ENCODE assay signal across 11 mouse cellular contexts in genomic region chr10:13108021-13108548, GRCm38 (mm10). TPM values are rescaled to one million over a fixed set of nuclear protein-coding genes. Genes with fewer than 3 reads are reported as not detected.
DNase-seq lines count a peak whose midpoint lies in the region; ATAC-seq lines count a peak whose summit lies in the region.
"Had no signal": no experiment of that assay in that cellular context is flagged by ENCODE, and none has a peak within 500 bp of the region (broad histone marks: within the 10 kb centered on the region; RNA-seq: fewer than 3 reads in every experiment).

No protein-coding gene starts in this region.

- peak overlapping the region; percentile 73 for H3K27ac ChIP-seq in lung, embryonic 16.5 days (ENCODE audit: low read length)
- peak overlapping the region; percentile 70 for H3K27ac ChIP-seq in embryonic facial prominence, embryonic 14.5 days (replicated peaks; ENCODE audit: low read depth, low read length)
- peak overlapping the region; percentile 25; the same call in 1 of the 2 replicates for H3K27ac ChIP-seq in limb, embryonic 11.5 days (replicated peaks; ENCODE audit: low read depth, low read length)
- H3K27ac ChIP-seq in stomach, embryonic 16.5 days (ENCODE audit: low read length): peak overlapping the region; percentile 68

- H3K9ac ChIP-seq in lung, embryonic 16.5 days (ENCODE audit: low read length): no peak overlapping the region
- H3K9ac ChIP-seq in embryonic facial prominence, embryonic 14.5 days (ENCODE audit: low read depth, low read length): no peak overlapping the region
- H3K9ac ChIP-seq in limb, embryonic 11.5 days (ENCODE audit: low read length): no peak overlapping the region
- H3K9ac ChIP-seq in stomach, embryonic 16.5 days (ENCODE audit: low read length): no peak overlapping the region

- no peak overlapping the region for H3K4me2 ChIP-seq in lung, embryonic 16.5 days (ENCODE audit: low read depth, low read length)
- no peak overlapping the region for H3K4me2 ChIP-seq in embryonic facial prominence, embryonic 14.5 days (ENCODE audit: low read depth, low read length)
- no peak overlapping the region for H3K4me2 ChIP-seq in limb, embryonic 11.5 days (ENCODE audit: low read depth, severe bottlenecking)
- no peak overlapping the region for H3K4me2 ChIP-seq in stomach, embryonic 16.5 days (ENCODE audit: low read depth, low read length)

- H3K27me3 ChIP-seq in lung, embryonic 16.5 days (ENCODE audit: control insufficient read depth, insufficient read depth, low read depth, low read length): no peaks in the 10 kb centered on the region
- no peaks in the 10 kb centered on the region for H3K27me3 ChIP-seq in embryonic facial prominence, embryonic 14.5 days (replicated peaks; ENCODE audit: control insufficient read depth, insufficient read depth, low read length)
- no peaks in the 10 kb centered on the region for H3K27me3 ChIP-seq in limb, embryonic 11.5 days (ENCODE audit: control insufficient read depth, insufficient read depth, low read length)
- H3K27me3 ChIP-seq in stomach, embryonic 16.5 days (ENCODE audit: control insufficient read depth, insufficient read depth, low read length): no peaks in the 10 kb centered on the region

- H3K36me3 ChIP-seq in lung, embryonic 16.5 days (ENCODE audit: control insufficient read depth, insufficient read depth, low read length): no peaks in the 10 kb centered on the region
- peaks cover 14% of the 10 kb centered on the region; the same call in 1 of the 2 replicates for H3K36me3 ChIP-seq in embryonic facial prominence, embryonic 14.5 days (ENCODE audit: control insufficient read depth, insufficient read depth, low read length)
- H3K36me3 ChIP-seq in limb, embryonic 11.5 days (ENCODE audit: control insufficient read depth, insufficient read depth, low read length): no peaks in the 10 kb centered on the region
- no peaks in the 10 kb centered on the region for H3K36me3 ChIP-seq in stomach, embryonic 16.5 days (ENCODE audit: control insufficient read depth, insufficient read depth, low read length)

- DNase-seq in lung, adult 18-20 months: no peak
- DNase-seq in embryonic facial prominence, embryonic 14.5 days (ENCODE audit: low spot score): peak; percentile 38
- peak; percentile 52 for DNase-seq in limb, embryonic 11.5 days (ENCODE audit: low spot score)
- DNase-seq in left cerebral cortex, adult 9 months (ENCODE audit: low spot score in 2 of 2): no peak
- no peak for DNase-seq in gastrocnemius, adult 8-10 months (ENCODE audit: low spot score in 2 of 2)
- no peak for DNase-seq in frontal cortex, postnatal 25 days (ENCODE audit: low spot score in 2 of 2)
- DNase-seq: cerebellum, postnatal 10 days had no signal

- 0 out of 2 replicates have a peak, but pooled peaks have one; percentile 13 for ATAC-seq in lung, embryonic 16.5 days (ENCODE audit: low read depth)
- peak; percentile 41; the same call in 1 of the 2 replicates for ATAC-seq in embryonic facial prominence, embryonic 14.5 days (ENCODE audit: low read depth)
- ATAC-seq in limb, embryonic 11.5 days (ENCODE audit: insufficient number of reproducible peaks, low FRiP score, low TSS enrichment, low read depth): peak; percentile 37; the same call in 1 of the 2 replicates
- no peak for ATAC-seq in stomach, embryonic 16.5 days (ENCODE audit: insufficient read depth, low FRiP score)
- ATAC-seq: inflammation-experienced regulatory T-cells, adult 6 months had no signal

- no peaks in the 10 kb centered on the region for H3K9me3 ChIP-seq in lung, embryonic 16.5 days (ENCODE audit: control insufficient read depth, low read length)
- no peaks in the 10 kb centered on the region for H3K9me3 ChIP-seq in embryonic facial prominence, embryonic 14.5 days (ENCODE audit: control insufficient read depth, low read length)
- no peaks in the 10 kb centered on the region for H3K9me3 ChIP-seq in limb, embryonic 11.5 days (ENCODE audit: control insufficient read depth, low read length)
- H3K9me3 ChIP-seq in stomach, embryonic 16.5 days (replicated peaks; ENCODE audit: control insufficient read depth, low read length): no peaks in the 10 kb centered on the region

- 55% methylated on average over 7 of the region's 7 CpGs for WGBS in lung, embryonic 16.5 days
- WGBS in embryonic facial prominence, embryonic 14.5 days: 21% methylated on average over 7 of the region's 7 CpGs
- 19% methylated on average over 7 of the region's 7 CpGs for WGBS in limb, embryonic 11.5 days
- 35% methylated on average over 7 of the region's 7 CpGs for WGBS in stomach, embryonic 16.5 days

- no peak overlapping the region for H3K4me3 ChIP-seq in lung, embryonic 16.5 days (ENCODE audit: low read length)
- H3K4me3 ChIP-seq in embryonic facial prominence, embryonic 14.5 days (ENCODE audit: low read depth, low read length): no peak overlapping the region
- no peak overlapping the region for H3K4me3 ChIP-seq in limb, embryonic 11.5 days (ENCODE audit: low read depth, low read length)
- H3K4me3 ChIP-seq in stomach, embryonic 16.5 days (replicated peaks; ENCODE audit: low read length): no peak overlapping the region

- H3K4me1 ChIP-seq in lung, embryonic 16.5 days (replicated peaks; ENCODE audit: control insufficient read depth, insufficient read depth, low read length): peaks cover 8% of the 10 kb centered on the region; the same call in 1 of the 2 replicates
- peaks cover 2% of the 10 kb centered on the region; the same call in 1 of the 2 replicates for H3K4me1 ChIP-seq in embryonic facial prominence, embryonic 14.5 days (ENCODE audit: control insufficient read depth, insufficient read depth, low read length)
- no peaks in the 10 kb centered on the region for H3K4me1 ChIP-seq in limb, embryonic 11.5 days (ENCODE audit: control insufficient read depth, insufficient read depth, low read length)
- H3K4me1 ChIP-seq in stomach, embryonic 16.5 days (ENCODE audit: control insufficient read depth, insufficient read depth, low read length): peaks cover 33% of the 10 kb centered on the region

RNA-seq across cellular contexts. Expression of gene Plagl1, which starts 47.8 kb away (rescaled TPM):
- 142 and 145 TPM in 2 replicates for polyA plus RNA-seq in lung, embryonic 16.5 days (2015; fragmentation: Nextera tagmentation; extraction: Ambion mirVana)
- 391 and 411 TPM in 2 replicates for polyA plus RNA-seq in embryonic facial prominence, embryonic 14.5 days (2014; fragmentation: Nextera tagmentation; extraction: Ambion mirVana)
- 74.5 and 74.9 TPM in 2 replicates for polyA plus RNA-seq in limb, embryonic 11.5 days (2014; fragmentation: Nextera tagmentation; extraction: Ambion mirVana)
- 259 and 283 TPM in 2 replicates for polyA plus RNA-seq in stomach, embryonic 16.5 days (2015; fragmentation: Nextera tagmentation; extraction: Ambion mirVana)
- 1 to 10 TPM in 2 of 4 experiments, under 1 TPM in 2; 0.83 to 2.4 (median 1.0) TPM for total RNA-seq in gastrocnemius, adult 8-10 months (2022)
- total RNA-seq: neutrophil, adult 5-6 weeks had no signal

Comparison
In these comparisons a context has a peak if more than half of its experiments do, and no peak if none do; other contexts are left out.
1. DNase-seq: peak in embryonic facial prominence, embryonic 14.5 days (single experiment) and limb, embryonic 11.5 days (single experiment); none in lung, adult 18-20 months (0 of 2), left cerebral cortex, adult 9 months (0 of 2), gastrocnemius, adult 8-10 months (0 of 2) and frontal cortex, postnatal 25 days (0 of 2).
2. Peak in every context shown above with its lines, with median percentiles within 50 percentile points of each other: H3K27ac ChIP-seq.